Mouse (Mus musculus): ENCODE measurements around the gene Znhit6. TPM values are rescaled to one million over a fixed set of nuclear protein-coding genes. Genes with fewer than 3 reads are reported as not detected.

The Znhit6 gene
- polyA plus RNA-seq, 1 experiment from 2014 or later: 35.7 TPM

- Histone ChIP-seq H3K9ac (no peak overlapping the region), H3K9me3 (ENCODE audit: low read depth, low read length) (0 out of 2 replicates have a peak, but pooled peaks cover 2% of the 10 kb centered on the region), H3K4me1 (ENCODE audit: insufficient read depth) (no peaks in the 10 kb centered on the region), H3K27me3 (ENCODE audit: insufficient read depth, low read length) (no peaks in the 10 kb centered on the region), H3K36me3 (ENCODE audit: insufficient read depth) (no peaks in the 10 kb centered on the region), H3K27ac (ENCODE audit: low read depth) (no peak overlapping the region), H3K4me2 (no peak overlapping the region), H3K4me3 (ENCODE audit: low read depth, low read length) (no peak overlapping the region)
- no peak for ATAC-seq (ENCODE audit: insufficient read depth)
- 75% methylated on average over 4 of the region's 4 CpGs for WGBS
- no peak for TF ChIP-seq CTCF (IDR thresholded peaks at IDR 0.05; ENCODE audit: low read depth)
- no peak for DNase-seq
Measured at GRCm38 (mm10) chr3:145560117-145560516, 15.9 kb upstream of the Znhit6 start.

GRCm38 (mm10) chr3:145574468-145574867, 1.5 kb upstream of the Znhit6 start:
- Histone ChIP-seq H3K4me3 (ENCODE audit: low read depth, low read length) (no peak overlapping the region), H3K9me3 (ENCODE audit: low read depth, low read length) (no peaks in the 10 kb centered on the region), H3K27ac (ENCODE audit: low read depth) (no peak overlapping the region), H3K9ac (no peak overlapping the region), H3K36me3 (ENCODE audit: insufficient read depth) (peaks cover 15% of the 10 kb centered on the region), H3K4me1 (ENCODE audit: insufficient read depth) (peaks cover 3% of the 10 kb centered on the region; the same call in 1 of the 2 replicates), H3K4me2 (no peak overlapping the region), H3K27me3 (ENCODE audit: insufficient read depth, low read length) (no peaks in the 10 kb centered on the region)
- no peak for DNase-seq
- no peak for ATAC-seq (ENCODE audit: insufficient read depth)
- WGBS: 83% methylated on average over 3 of the region's 3 CpGs
- no peak for TF ChIP-seq CTCF (IDR thresholded peaks at IDR 0.05; ENCODE audit: low read depth)

- Histone ChIP-seq H3K4me3 (ENCODE audit: low read depth, low read length) (no peak overlapping the region), H3K4me2 (peak overlapping the region; percentile 87), H3K9me3 (ENCODE audit: low read depth, low read length) (no peaks in the 10 kb centered on the region), H3K36me3 (ENCODE audit: insufficient read depth) (peaks cover 21% of the 10 kb centered on the region), H3K9ac (no peak overlapping the region), H3K27me3 (ENCODE audit: insufficient read depth, low read length) (no peaks in the 10 kb centered on the region), H3K27ac (ENCODE audit: low read depth) (no peak overlapping the region), H3K4me1 (ENCODE audit: insufficient read depth) (peaks cover 3% of the 10 kb centered on the region; the same call in 1 of the 2 replicates)
- no peak for TF ChIP-seq CTCF (IDR thresholded peaks at IDR 0.05; ENCODE audit: low read depth)
- ATAC-seq (ENCODE audit: insufficient read depth) (peak; percentile 3), DNase-seq (no peak)
- 80% methylated on average over 7 of the region's 7 CpGs for WGBS
Measured at GRCm38 (mm10) chr3:145575340-145575739, 665 bp upstream of the Znhit6 start.

DNA sequence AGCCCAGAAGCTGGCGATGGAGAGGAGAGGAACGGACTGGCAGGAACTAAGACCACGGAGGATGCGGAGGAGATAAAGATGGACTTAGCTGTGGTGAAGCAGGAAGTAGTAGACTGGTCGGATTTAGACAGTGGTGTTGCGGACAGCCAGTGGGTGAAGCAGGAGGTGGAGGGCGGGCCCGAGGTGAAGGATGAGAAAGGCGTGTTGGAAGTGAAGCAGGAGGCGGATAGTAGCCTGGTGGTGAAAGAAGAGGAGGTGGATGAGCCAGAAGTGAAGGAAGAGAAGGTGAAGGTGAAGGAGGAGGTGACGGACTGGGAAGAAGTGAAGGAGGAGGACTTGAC, 447 bp downstream of the Znhit6 start:
- WGBS: under 1% methylated on average over 11 of the region's 11 CpGs
- Histone ChIP-seq H3K27ac (ENCODE audit: low read depth) (no peak overlapping the region), H3K4me1 (ENCODE audit: insufficient read depth) (peaks cover 3% of the 10 kb centered on the region; the same call in 1 of the 2 replicates), H3K9ac (peak overlapping the region; percentile 67), H3K4me3 (ENCODE audit: low read depth, low read length) (peak overlapping the region; percentile 76), H3K4me2 (peak overlapping the region; percentile 87), H3K27me3 (ENCODE audit: insufficient read depth, low read length) (no peaks in the 10 kb centered on the region), H3K36me3 (ENCODE audit: insufficient read depth) (peaks cover 30% of the 10 kb centered on the region), H3K9me3 (ENCODE audit: low read depth, low read length) (no peaks in the 10 kb centered on the region)
- DNase-seq (no peak), ATAC-seq (ENCODE audit: insufficient read depth) (no peak)
- TF ChIP-seq CTCF (IDR thresholded peaks at IDR 0.05; ENCODE audit: low read depth): no peak

GRCm38 (mm10) chr3:145576876-145577275, 871 bp downstream of the Znhit6 start:
- ATAC-seq (ENCODE audit: insufficient read depth) (no peak), DNase-seq (no peak)
- H3K4me3 ChIP-seq (ENCODE audit: low read depth, low read length): peak overlapping the region; percentile 76
- H3K36me3 ChIP-seq (ENCODE audit: insufficient read depth): peaks cover 34% of the 10 kb centered on the region
- H3K4me1 ChIP-seq (ENCODE audit: insufficient read depth): peaks cover 3% of the 10 kb centered on the region; the same call in 1 of the 2 replicates
- H3K27me3 ChIP-seq (ENCODE audit: insufficient read depth, low read length): no peaks in the 10 kb centered on the region
- H3K9me3 ChIP-seq (ENCODE audit: low read depth, low read length): no peaks in the 10 kb centered on the region
- WGBS: 24% methylated on average over 15 of the region's 15 CpGs
- TF ChIP-seq CTCF (IDR thresholded peaks at IDR 0.05; ENCODE audit: low read depth): no peak
- H3K4me2 ChIP-seq: peak overlapping the region; percentile 87
- H3K9ac ChIP-seq: peak overlapping the region; percentile 67
- H3K27ac ChIP-seq (ENCODE audit: low read depth): no peak overlapping the region

- ATAC-seq (ENCODE audit: insufficient read depth) (no peak), DNase-seq (no peak)
- no peak overlapping the region for H3K4me3 ChIP-seq (ENCODE audit: low read depth, low read length)
- no peak overlapping the region for H3K27ac ChIP-seq (ENCODE audit: low read depth)
- H3K36me3 ChIP-seq (ENCODE audit: insufficient read depth): peaks cover 71% of the 10 kb centered on the region
- H3K9me3 ChIP-seq (ENCODE audit: low read depth, low read length): no peaks in the 10 kb centered on the region
- no peak for TF ChIP-seq CTCF (IDR thresholded peaks at IDR 0.05; ENCODE audit: low read depth)
- WGBS: 88% methylated on average over 4 of the region's 4 CpGs
- H3K27me3 ChIP-seq (ENCODE audit: insufficient read depth, low read length): no peaks in the 10 kb centered on the region
- no peak overlapping the region for H3K9ac ChIP-seq
- no peak overlapping the region for H3K4me2 ChIP-seq
- no peaks in the 10 kb centered on the region for H3K4me1 ChIP-seq (ENCODE audit: insufficient read depth)
Measured at GRCm38 (mm10) chr3:145583043-145583442, 7.0 kb downstream of the Znhit6 start.

GRCm38 (mm10) chr3:145583522-145584200, 7.7 kb downstream of the Znhit6 start:
- no peaks in the 10 kb centered on the region for H3K4me1 ChIP-seq (ENCODE audit: insufficient read depth)
- peaks cover 65% of the 10 kb centered on the region for H3K36me3 ChIP-seq (ENCODE audit: insufficient read depth)
- H3K27me3 ChIP-seq (ENCODE audit: insufficient read depth, low read length): no peaks in the 10 kb centered on the region
- DNase-seq (peak; percentile 70), ATAC-seq (ENCODE audit: insufficient read depth) (0 out of 2 replicates have a peak, but pooled peaks have one; percentile 38)
- no peak overlapping the region for H3K4me3 ChIP-seq (ENCODE audit: low read depth, low read length)
- H3K9ac ChIP-seq: no peak overlapping the region
- TF ChIP-seq CTCF (IDR thresholded peaks at IDR 0.05; ENCODE audit: low read depth): peak; percentile 51
- H3K4me2 ChIP-seq: no peak overlapping the region
- WGBS: 48% methylated on average over 3 of the region's 3 CpGs
- H3K9me3 ChIP-seq (ENCODE audit: low read depth, low read length): no peaks in the 10 kb centered on the region
- H3K27ac ChIP-seq (ENCODE audit: low read depth): no peak overlapping the region
